ENCODE assay signal across 9 mouse cellular contexts in genomic region chr6:55434360-55434759, GRCm38 (mm10). TPM values are rescaled to one million over a fixed set of nuclear protein-coding genes. Genes with fewer than 3 reads are reported as not detected.
DNase-seq lines count a peak whose midpoint lies in the region; ATAC-seq and TF ChIP-seq lines count a peak whose summit lies in the region.
"Had no signal": no experiment of that assay in that cellular context is flagged by ENCODE, and none has a peak within 500 bp of the region (broad histone marks: within the 10 kb centered on the region; RNA-seq: fewer than 3 reads in every experiment).

No protein-coding gene starts in this region.

- 21% methylated on average over 3 of the region's 3 CpGs for WGBS in kidney, embryonic 15.5 days
- WGBS in kidney, adult 2 months: 27% methylated on average over 3 of the region's 3 CpGs
- WGBS in forebrain, embryonic 10.5 days: 46% methylated on average over 3 of the region's 3 CpGs
- 30% methylated on average over 3 of the region's 3 CpGs for WGBS in intestine, embryonic 15.5 days
- 6% methylated on average over 3 of the region's 3 CpGs for WGBS in midbrain, embryonic 12.5 days
- WGBS in liver, embryonic 12.5 days (ENCODE audit: insufficient replicate concordance): 47% methylated on average over 3 of the region's 3 CpGs

- no peak for TF ChIP-seq CTCF in kidney, adult 2 months (conservative IDR thresholded peaks at IDR 0.05; ENCODE audit: insufficient read depth, insufficient read length, low read depth, low read length)

- H3K9me3 ChIP-seq in kidney, embryonic 15.5 days (replicated peaks): no peaks in the 10 kb centered on the region
- H3K9me3 ChIP-seq in forebrain, embryonic 10.5 days: no peaks in the 10 kb centered on the region
- no peaks in the 10 kb centered on the region for H3K9me3 ChIP-seq in intestine, embryonic 15.5 days
- H3K9me3 ChIP-seq in midbrain, embryonic 12.5 days: no peaks in the 10 kb centered on the region
- no peaks in the 10 kb centered on the region for H3K9me3 ChIP-seq in liver, embryonic 12.5 days (replicated peaks)

- no peaks in the 10 kb centered on the region for H3K36me3 ChIP-seq in kidney, embryonic 15.5 days
- H3K36me3 ChIP-seq in kidney, adult 2 months (ENCODE audit: control insufficient read depth, insufficient read depth, low read length): no peaks in the 10 kb centered on the region
- H3K36me3 ChIP-seq in forebrain, embryonic 10.5 days (replicated peaks): no peaks in the 10 kb centered on the region
- H3K36me3 ChIP-seq in intestine, embryonic 15.5 days: no peaks in the 10 kb centered on the region
- H3K36me3 ChIP-seq in midbrain, embryonic 12.5 days: no peaks in the 10 kb centered on the region
- no peaks in the 10 kb centered on the region for H3K36me3 ChIP-seq in liver, embryonic 12.5 days

- no peak for TF ChIP-seq POLR2A in kidney, adult 2 months (IDR thresholded peaks at IDR 0.05; ENCODE audit: low read depth, low read length)

- no peaks in the 10 kb centered on the region for H3K27me3 ChIP-seq in kidney, embryonic 15.5 days
- H3K27me3 ChIP-seq in kidney, adult 2 months (replicated peaks; ENCODE audit: control insufficient read depth, insufficient read depth, low read length): no peaks in the 10 kb centered on the region
- peaks cover 4% of the 10 kb centered on the region; the same call in 1 of the 2 replicates for H3K27me3 ChIP-seq in forebrain, embryonic 10.5 days (ENCODE audit: poor library complexity, severe bottlenecking)
- no peaks in the 10 kb centered on the region; the same call in 1 of the 2 replicates for H3K27me3 ChIP-seq in intestine, embryonic 15.5 days (replicated peaks)
- no peaks in the 10 kb centered on the region for H3K27me3 ChIP-seq in midbrain, embryonic 12.5 days
- H3K27me3 ChIP-seq in liver, embryonic 12.5 days (replicated peaks): peaks cover 4% of the 10 kb centered on the region; the same call in 1 of the 2 replicates

- DNase-seq in kidney, adult 2 months: no peak
- DNase-seq in forebrain, embryonic 10.5 days (ENCODE audit: extremely low spot score, low spot score): no peak
- DNase-seq in testis, postnatal 10 days (ENCODE audit: low spot score): no peak
- no peak for DNase-seq in adrenal gland, adult 8-10 months

- ATAC-seq in kidney, embryonic 15.5 days (replicated peaks; ENCODE audit: low FRiP score): peak; percentile 91
- ATAC-seq in intestine, embryonic 15.5 days: peak; percentile 84
- ATAC-seq in midbrain, embryonic 12.5 days (ENCODE audit: low FRiP score, low read depth): peak; percentile 81
- ATAC-seq in liver, embryonic 12.5 days: no peak

- no peak overlapping the region for H3K9ac ChIP-seq in kidney, embryonic 15.5 days
- no peak overlapping the region for H3K9ac ChIP-seq in intestine, embryonic 15.5 days
- no peak overlapping the region for H3K9ac ChIP-seq in midbrain, embryonic 12.5 days (replicated peaks)
- no peak overlapping the region for H3K9ac ChIP-seq in liver, embryonic 12.5 days

- no peak overlapping the region for H3K4me2 ChIP-seq in kidney, embryonic 15.5 days
- no peak overlapping the region for H3K4me2 ChIP-seq in intestine, embryonic 15.5 days (replicated peaks)
- no peak overlapping the region for H3K4me2 ChIP-seq in midbrain, embryonic 12.5 days (replicated peaks)
- H3K4me2 ChIP-seq in liver, embryonic 12.5 days: no peak overlapping the region

- peak overlapping the region; percentile 74 for H3K27ac ChIP-seq in kidney, embryonic 15.5 days
- H3K27ac ChIP-seq in kidney, adult 2 months (ENCODE audit: insufficient read depth, low read depth, low read length): no peak overlapping the region
- 0 out of 2 replicates have a peak overlapping the region, but pooled peaks have one; percentile 40 for H3K27ac ChIP-seq in forebrain, embryonic 10.5 days
- H3K27ac ChIP-seq in intestine, embryonic 15.5 days: peak overlapping the region; percentile 74
- H3K27ac ChIP-seq in midbrain, embryonic 12.5 days (replicated peaks): peak overlapping the region; percentile 55
- no peak overlapping the region for H3K27ac ChIP-seq in liver, embryonic 12.5 days

- H3K4me1 ChIP-seq in kidney, embryonic 15.5 days: peaks cover 21% of the 10 kb centered on the region
- H3K4me1 ChIP-seq in kidney, adult 2 months (ENCODE audit: control insufficient read depth, insufficient read depth, low read length): no peaks in the 10 kb centered on the region
- H3K4me1 ChIP-seq in forebrain, embryonic 10.5 days: peaks cover 33% of the 10 kb centered on the region
- H3K4me1 ChIP-seq in intestine, embryonic 15.5 days (replicated peaks): peaks cover 10% of the 10 kb centered on the region; the same call in 1 of the 2 replicates
- H3K4me1 ChIP-seq in midbrain, embryonic 12.5 days: peaks cover 27% of the 10 kb centered on the region
- no peaks in the 10 kb centered on the region for H3K4me1 ChIP-seq in liver, embryonic 12.5 days

- H3K4me3 ChIP-seq in kidney, embryonic 15.5 days (replicated peaks): no peak overlapping the region
- H3K4me3 ChIP-seq in kidney, adult 2 months (ENCODE audit: insufficient read depth, low read depth, low read length): no peak overlapping the region
- H3K4me3 ChIP-seq in forebrain, embryonic 10.5 days: no peak overlapping the region
- H3K4me3 ChIP-seq in intestine, embryonic 15.5 days (replicated peaks): no peak overlapping the region
- H3K4me3 ChIP-seq in midbrain, embryonic 12.5 days: no peak overlapping the region
- no peak overlapping the region for H3K4me3 ChIP-seq in liver, embryonic 12.5 days

RNA-seq across cellular contexts. Expression of gene Adcyap1r1, which starts 17.4 kb away (rescaled TPM):
- polyA plus RNA-seq in kidney, embryonic 15.5 days (2015; fragmentation: Nextera tagmentation; extraction: Ambion mirVana): 3.1 and 3.4 TPM in 2 replicates
- polyA plus RNA-seq in kidney, adult 2 months (2012; rRNA removed): 1.8 and 2.2 TPM in 2 replicates
- 3.4 and 3.9 TPM in 2 replicates for polyA plus RNA-seq in forebrain, embryonic 10.5 days (2016; fragmentation: Nextera tagmentation; extraction: Ambion mirVana)
- polyA plus RNA-seq in intestine, embryonic 15.5 days (2015; fragmentation: Nextera tagmentation; extraction: Ambion mirVana): 5.2 and 5.4 TPM in 2 replicates
- 29.8 and 30.5 TPM in 2 replicates for polyA plus RNA-seq in midbrain, embryonic 12.5 days (2016; fragmentation: Nextera tagmentation; extraction: Ambion mirVana)
- polyA plus RNA-seq in liver, embryonic 12.5 days (2016; fragmentation: Nextera tagmentation; extraction: Ambion mirVana): 0.12 and 0.24 TPM in 2 replicates
- 10 to 100 TPM; 43.9 to 62.8 (median 50.4) TPM for total RNA-seq in adrenal gland, adult 8-10 months (2022)

RNA-seq across cellular contexts. Expression of gene Ghrhr, which starts 58.3 kb away (rescaled TPM):
- polyA plus RNA-seq in kidney, embryonic 15.5 days (2015; fragmentation: Nextera tagmentation; extraction: Ambion mirVana): 0.05 TPM in 1 of 2 replicates, not detected in the other
- polyA plus RNA-seq in kidney, adult 2 months (2012; rRNA removed): 0.36 and 0.61 TPM in 2 replicates
- polyA plus RNA-seq in forebrain, embryonic 10.5 days (2016; fragmentation: Nextera tagmentation; extraction: Ambion mirVana): not detected in 2 replicates
- 0.23 and 0.34 TPM in 2 replicates for polyA plus RNA-seq in intestine, embryonic 15.5 days (2015; fragmentation: Nextera tagmentation; extraction: Ambion mirVana)
- not detected in 2 replicates for polyA plus RNA-seq in midbrain, embryonic 12.5 days (2016; fragmentation: Nextera tagmentation; extraction: Ambion mirVana)
- not detected in 2 replicates for polyA plus RNA-seq in liver, embryonic 12.5 days (2016; fragmentation: Nextera tagmentation; extraction: Ambion mirVana)
- total RNA-seq in adrenal gland, adult 8-10 months (2022): not detected
- polyA plus RNA-seq: liver, embryonic 16.5 days had no signal

Comparison
In these comparisons a context has a peak if more than half of its experiments do, and no peak if none do; other contexts are left out.
1. H3K27ac ChIP-seq: peak in kidney, embryonic 15.5 days (single experiment), forebrain, embryonic 10.5 days (single experiment), intestine, embryonic 15.5 days (single experiment) and midbrain, embryonic 12.5 days (single experiment); none in kidney, adult 2 months (single experiment) and liver, embryonic 12.5 days (single experiment).